Mouse (Mus musculus) T-cell, adult 2 months (primary cell): ENCODE results near the gene Mrpl55.
A peak's percentile ranks its signal among the peaks of the same experiment; 100 is the strongest.

ENCODE experiments used
- DNase-seq: peaks from one replicate; pipeline ENCODE4 v3.0.0; 2022; ENCODE audit warnings: low spot score

Gene Mrpl55

GRCm38 (mm10) chr11:59202081-59202995, at the start of gene Mrpl55:
Mrpl55 (plus strand) TSS chr11:59202486.
- DNase-seq, result peak; percentile 93

GRCm38 (mm10) chr11:59154220-59154619, 48.1 kb upstream of the Mrpl55 start:
- no peak for DNase-seq

GRCm38 (mm10) chr11:59155900-59156299, 46.4 kb upstream of the Mrpl55 start:
- no peak for DNase-seq

- DNase-seq, result no peak
Measured at GRCm38 (mm10) chr11:59159099-59159498, 43.2 kb upstream of the Mrpl55 start.

GRCm38 (mm10) chr11:59159558-59159957, 42.7 kb upstream of the Mrpl55 start:
- no peak for DNase-seq

DNA sequence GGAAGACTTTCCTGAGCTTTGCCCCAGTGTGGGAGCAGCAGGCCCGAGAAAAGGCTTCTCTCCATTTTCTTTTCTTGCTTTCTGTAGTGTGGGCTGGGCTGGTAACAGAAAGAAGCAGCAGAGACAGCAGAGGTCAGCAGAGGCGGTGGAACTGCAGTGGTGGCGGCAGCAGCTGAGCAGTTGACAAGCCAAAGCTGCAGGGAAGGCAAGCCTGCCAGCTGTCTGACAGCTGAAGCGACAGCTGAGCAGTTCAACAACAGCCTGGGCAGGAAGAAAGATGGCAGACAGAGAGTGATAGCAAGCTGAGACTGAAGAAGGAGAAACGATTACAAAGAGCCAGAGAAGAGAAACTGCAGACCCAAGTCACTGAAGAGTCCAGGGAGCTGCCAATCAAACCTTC, 40.9 kb upstream of the Mrpl55 start:
- DNase-seq, result no peak

DNA sequence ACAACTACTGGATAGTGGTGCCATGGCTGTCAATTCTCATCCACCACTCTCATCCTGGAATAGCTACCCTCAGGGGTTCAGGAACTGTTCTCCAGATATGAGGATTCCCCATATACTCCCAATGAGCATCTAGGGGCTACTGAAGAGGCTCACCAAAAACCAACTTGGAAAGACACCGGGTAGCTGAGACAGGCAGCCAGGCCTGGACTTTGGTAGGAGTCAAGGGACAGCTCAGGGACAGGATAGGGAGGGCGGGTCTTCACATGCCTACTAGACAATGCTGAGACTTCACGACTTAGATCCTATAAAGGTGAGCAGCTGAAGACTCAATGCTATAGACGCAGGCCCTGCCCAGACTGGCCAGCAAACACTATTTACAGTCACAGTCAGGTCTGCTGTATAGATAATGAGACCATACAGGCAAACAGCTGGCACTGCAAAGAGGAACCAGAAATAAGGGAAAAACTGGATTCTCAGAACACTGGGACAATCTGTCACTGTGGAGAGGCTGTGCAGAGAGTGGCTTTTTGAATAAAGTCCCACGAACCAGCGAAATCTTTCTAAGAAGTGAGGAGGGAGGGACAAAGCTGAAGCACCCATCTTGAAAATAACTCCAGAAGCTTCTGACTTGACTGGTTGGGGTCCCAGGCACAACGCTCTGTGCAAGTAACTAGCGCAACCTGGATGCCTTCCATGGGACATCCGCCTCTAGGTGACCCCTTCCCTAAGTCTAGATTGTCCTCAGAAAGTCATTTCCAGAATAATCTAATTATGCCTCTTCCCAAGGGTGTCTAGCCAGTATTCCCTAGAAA, 39.6 kb upstream of the Mrpl55 start:
- DNase-seq, result no peak

DNA sequence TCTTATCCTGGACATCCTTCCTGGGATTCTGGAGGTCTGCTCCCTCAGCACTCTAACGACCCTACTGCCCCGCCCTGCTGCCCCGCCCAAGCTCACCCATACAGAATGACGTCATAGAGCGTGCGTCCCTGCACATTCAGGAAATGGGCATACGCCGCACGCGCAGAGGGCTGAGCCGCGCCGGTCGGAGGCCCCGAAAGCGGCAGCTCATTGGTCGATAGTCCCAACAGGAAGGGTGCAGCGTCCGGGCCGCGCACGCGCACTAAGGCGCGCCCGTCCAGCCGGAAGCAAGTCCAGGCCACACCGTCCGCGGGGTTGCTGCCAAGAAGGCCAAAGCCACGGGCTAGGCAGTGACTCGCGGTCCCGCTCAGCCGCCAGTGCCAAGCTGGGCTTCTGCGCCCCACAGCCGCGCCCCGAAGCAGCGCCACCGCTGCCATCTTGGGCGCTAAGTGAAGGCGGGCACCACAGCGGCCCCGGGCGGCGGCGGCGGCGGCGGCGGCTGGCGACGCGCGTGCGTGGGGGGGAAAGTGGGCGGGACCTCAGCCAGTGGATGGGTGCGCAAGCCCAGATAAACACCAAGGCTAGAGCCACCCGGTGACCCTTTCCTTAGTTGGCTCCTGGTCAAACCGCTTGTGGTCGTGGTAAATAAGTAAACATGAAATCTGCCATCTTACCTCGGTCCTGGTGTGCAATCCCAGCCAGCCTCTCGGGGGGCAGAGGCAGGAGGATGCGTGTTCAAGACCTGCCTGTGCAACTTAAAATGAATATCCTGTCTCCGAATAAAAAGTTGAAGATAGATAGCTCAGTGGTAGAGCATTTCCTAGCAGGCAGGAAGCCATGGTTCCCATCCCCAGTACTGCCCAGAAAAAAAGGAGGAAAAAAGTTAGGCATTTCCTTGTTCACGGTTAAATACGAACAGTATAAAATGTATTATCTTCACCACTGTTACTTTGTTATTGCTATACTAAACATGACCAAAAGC, 38.7 kb upstream of the Mrpl55 start, which contains the start of gene Iba57:
TSS of gene Iba57 (minus strand) at position 485 of the 982 bp plus-strand sequence.
- peak; percentile 98 for DNase-seq

DNA sequence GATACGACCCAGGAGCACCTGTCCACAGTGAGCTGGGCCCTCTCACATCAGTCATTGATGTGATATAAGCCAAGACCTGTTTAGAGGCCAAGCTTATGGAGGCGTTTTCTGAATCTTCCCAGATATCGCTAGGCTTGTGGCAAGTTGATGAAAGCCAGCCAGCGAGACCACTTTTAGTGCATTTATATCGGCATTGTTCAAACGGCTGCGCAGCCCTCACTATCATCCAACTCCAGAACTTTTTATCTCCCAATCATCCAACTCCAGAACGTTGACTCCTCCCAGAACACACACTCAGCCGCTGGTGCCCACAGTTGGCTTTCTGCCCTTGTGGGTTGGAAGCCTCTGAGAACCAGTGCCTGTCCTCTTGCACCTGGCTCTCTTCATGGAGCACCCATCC, 37.9 kb upstream of the Mrpl55 start:
- no peak for DNase-seq

GRCm38 (mm10) chr11:59165616-59166241, 36.6 kb upstream of the Mrpl55 start:
- DNase-seq, result no peak

- DNase-seq, result no peak
Measured at GRCm38 (mm10) chr11:59169807-59170206, 32.5 kb upstream of the Mrpl55 start.

DNA sequence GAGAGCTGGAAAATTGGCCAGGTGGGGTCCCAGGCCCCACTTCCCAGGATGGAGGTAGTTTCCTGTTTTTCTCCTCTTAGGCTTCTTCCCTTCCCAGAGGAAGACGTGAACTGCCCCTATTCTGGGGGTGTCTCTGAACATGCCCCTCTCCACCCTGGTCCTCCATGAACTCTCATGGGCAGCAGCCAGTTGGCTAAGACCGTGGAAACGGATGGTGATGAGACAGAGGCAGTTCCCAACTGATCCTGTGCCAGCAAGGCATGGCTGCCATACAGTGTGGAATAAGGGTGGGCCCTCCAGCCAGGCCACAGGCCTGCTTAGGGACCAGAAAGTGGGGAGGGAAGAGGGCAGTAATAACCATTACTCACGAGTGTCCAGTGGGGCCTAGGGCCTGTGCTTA, 31.7 kb upstream of the Mrpl55 start:
- DNase-seq, result no peak

DNA sequence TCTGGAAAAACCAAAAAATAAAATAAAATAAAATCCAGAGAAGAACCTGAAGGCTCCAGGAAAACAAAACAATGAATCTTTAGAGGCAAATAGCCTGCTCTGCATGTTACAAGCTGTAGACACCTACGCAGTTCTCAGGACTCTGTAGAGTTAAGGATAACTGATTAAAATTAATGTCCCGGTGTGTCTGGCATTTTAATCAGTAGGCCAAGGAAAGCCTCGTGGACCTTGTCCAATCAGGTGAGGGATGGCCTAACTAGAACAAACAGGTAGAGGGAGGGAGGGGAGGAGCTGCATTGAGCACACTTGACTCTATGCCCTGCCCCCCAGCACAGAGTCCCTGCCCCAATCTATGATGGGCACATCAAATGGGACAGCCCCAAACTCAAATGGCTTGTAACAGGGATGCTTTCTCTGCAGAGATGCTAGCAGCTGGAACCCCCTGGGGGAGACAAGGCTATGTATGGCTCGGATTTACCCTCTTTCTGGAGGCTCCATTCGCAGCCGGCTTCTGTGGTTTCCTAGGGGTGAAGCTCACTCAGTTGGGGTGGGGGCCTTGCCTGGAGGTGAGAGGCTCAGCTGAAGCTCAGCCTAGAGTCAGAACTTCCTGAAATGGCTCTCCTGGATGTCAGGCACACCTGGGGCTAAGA, 28.0 kb upstream of the Mrpl55 start:
- no peak for DNase-seq

GRCm38 (mm10) chr11:59176475-59176874, 25.8 kb upstream of the Mrpl55 start:
- no peak for DNase-seq

DNA sequence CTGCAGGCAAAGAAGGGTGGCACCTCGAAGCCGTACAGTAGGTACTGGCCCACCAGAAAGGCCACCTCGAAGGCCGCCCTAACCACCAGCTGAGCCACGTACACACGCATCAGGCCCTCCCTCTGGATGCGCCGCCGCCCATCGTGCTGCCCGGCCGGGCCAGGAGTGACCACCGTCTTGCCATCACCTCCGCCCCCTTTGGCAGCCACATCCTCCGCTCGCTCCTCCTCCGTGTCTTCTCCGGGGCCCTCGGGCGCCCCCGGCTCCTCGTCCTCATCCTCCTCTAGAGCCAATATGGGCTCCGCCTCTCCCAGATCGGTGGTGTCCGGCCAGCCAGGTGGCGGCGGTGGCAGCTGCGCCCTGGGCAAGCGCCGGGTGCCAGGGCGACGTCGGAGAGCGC, 25.4 kb upstream of the Mrpl55 start:
- no peak for DNase-seq

DNA sequence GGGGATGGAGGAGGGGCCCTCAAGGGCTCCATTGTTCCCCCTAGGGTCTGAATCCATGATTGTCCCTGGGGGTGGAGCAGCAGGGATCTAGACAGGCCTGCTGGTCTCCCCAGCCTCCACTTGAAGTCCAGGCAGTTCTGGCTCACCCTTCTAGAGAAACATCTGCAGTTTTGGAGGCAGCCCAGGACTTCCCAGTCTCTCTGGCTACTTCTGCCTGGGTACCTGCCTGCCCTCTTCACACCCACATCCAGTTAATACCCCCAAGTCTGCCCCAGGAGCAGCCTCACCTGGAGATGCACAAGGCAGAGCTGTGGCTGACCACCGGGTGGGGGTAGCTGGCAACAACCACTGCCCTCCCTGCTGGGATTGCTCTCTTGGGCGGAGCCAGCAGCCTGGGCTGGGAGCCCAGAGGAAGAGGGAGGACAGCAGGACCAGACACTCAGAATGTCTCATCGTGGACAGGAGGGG, 19.4 kb upstream of the Mrpl55 start, which contains the start of gene Gjc2:
TSS of gene Gjc2 (minus strand) at position 350 of the 468 bp plus-strand sequence.
- no peak for DNase-seq

- DNase-seq, result no peak
Measured at GRCm38 (mm10) chr11:59183821-59184220, 18.5 kb upstream of the Mrpl55 start.

- no peak for DNase-seq
Measured at GRCm38 (mm10) chr11:59185490-59185889, 16.8 kb upstream of the Mrpl55 start.

DNA sequence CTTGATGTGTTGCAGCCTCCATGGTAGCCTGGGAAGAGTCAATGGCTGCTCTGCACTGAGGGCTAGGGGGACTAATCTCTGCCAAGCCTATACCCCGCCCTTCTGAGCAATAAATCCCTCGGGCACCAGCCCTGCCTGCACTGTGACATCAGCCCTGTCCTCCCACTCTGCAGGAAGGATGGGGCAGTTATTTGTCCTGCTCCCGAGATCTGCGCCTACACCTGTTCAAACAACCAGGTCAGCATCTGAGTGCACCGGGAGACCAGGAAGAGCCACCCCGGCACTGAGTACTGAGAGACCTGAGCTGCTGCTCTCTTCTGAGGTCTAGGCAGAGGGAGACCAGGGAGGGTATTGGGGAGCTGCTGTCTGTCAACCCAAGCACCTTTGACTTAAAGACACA, 14.6 kb upstream of the Mrpl55 start:
- DNase-seq, result no peak

DNA sequence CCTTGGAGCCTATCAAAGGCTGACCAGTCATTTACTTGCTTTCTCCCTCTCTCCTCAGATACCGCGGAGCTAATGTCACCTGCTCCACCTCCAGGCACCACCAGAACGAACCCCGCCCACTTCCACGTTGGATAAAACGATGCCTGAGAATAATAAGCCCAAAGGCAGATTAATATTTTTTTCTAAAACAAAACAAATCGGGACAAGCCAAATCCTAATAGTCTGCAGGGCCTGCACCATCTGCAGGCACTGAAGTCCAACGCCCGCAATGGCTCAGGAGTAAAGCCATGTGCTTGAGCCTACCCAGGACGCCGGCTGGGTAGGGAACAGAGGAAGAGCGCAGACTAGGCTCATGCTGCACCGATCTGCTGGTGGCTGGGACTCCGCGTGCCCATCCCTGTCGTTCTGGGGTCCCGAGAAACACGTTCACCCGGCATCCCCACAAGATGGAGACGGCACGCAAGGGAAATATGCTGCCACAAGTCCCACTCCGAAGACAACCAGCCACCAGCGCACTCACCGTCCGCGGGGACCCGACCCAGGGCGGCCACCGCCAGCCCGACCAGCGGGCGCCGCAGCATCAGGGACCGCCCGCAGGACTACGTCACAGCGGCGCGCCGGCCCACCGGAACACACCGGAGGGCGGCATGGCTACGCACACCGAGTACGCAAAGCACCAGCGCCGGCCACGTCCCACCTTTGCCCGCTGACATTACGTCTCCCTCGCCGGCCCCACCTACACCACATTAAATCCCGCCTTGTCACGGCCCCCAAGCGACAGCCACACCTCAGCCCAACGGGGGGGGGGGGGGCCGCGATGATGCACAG, 10.8 kb upstream of the Mrpl55 start:
- DNase-seq, result peak; percentile 93
